Mouse (Mus musculus) kidney, embryonic 14.5 days (tissue): ENCODE data around the gene Siah1a. TPM values are rescaled to one million over a fixed set of nuclear protein-coding genes. Genes with fewer than 3 reads are reported as not detected.

Experiments
- ATAC-seq: fragments of 200-750 bp; cut with Nextera tagmentation; 2 replicates; pipeline ENCODE4 v1.8.0; 2017; ENCODE audit warnings: moderate number of reproducible peaks, mild to moderate bottlenecking, moderate TSS enrichment, moderate library complexity; ENCODE audit not compliant: low FRiP score, low TSS enrichment
- H3K27ac ChIP-seq: fragments of 300-500 bp; sonication (generic); 2 replicates; pipeline ENCODE4 v1.5.1; 2014; ENCODE audit warnings: low read depth, mild to moderate bottlenecking, low read length, moderate library complexity, mixed read lengths
- H3K27me3 ChIP-seq: fragments of 300-500 bp; sonication (generic); 2 replicates; pipeline ENCODE4 v1.6.1; 2014; ENCODE audit warnings: mild to moderate bottlenecking, low read length; ENCODE audit not compliant: control insufficient read depth, insufficient read depth
- H3K36me3 ChIP-seq: fragments of 300-500 bp; sonication (generic); 2 replicates; pipeline ENCODE4 v1.6.1; 2014; ENCODE audit warnings: low read length, mixed read lengths; ENCODE audit not compliant: control insufficient read depth, insufficient read depth
- H3K4me1 ChIP-seq: fragments of 300-500 bp; sonication (generic); 2 replicates; pipeline ENCODE4 v1.6.1; 2014; ENCODE audit warnings: low read length, mixed read lengths; ENCODE audit not compliant: control insufficient read depth, insufficient read depth
- H3K4me2 ChIP-seq: fragments of 300-500 bp; sonication (generic); replicated peaks from 2 replicates; pipeline ENCODE4 v1.6.1; 2014; ENCODE audit warnings: low read depth, mild to moderate bottlenecking, low read length
- H3K4me3 ChIP-seq: fragments of 300-500 bp; sonication (generic); 2 replicates; pipeline ENCODE4 v1.5.1; 2014; ENCODE audit warnings: mild to moderate bottlenecking, low read length
- H3K9ac ChIP-seq: fragments of 300-500 bp; sonication (generic); 2 replicates; pipeline ENCODE4 v1.6.1; 2014; ENCODE audit warnings: low read depth, mild to moderate bottlenecking, low read length, moderate library complexity
- H3K9me3 ChIP-seq: fragments of 300-500 bp; sonication (generic); 2 replicates; pipeline ENCODE4 v1.6.1; 2016; ENCODE audit warnings: low read length; ENCODE audit not compliant: control insufficient read depth
- WGBS: fragments of 180-500 bp; shearing (Covaris S2); extraction: QIAGEN DNeasy Blood & Tissue Kit; methylation state at CpG from one replicate; pipeline ENCODE4 v1.1.7; 2014; 5-methylcytosine and 5-hydroxymethylcytosine counted together
- polyA plus RNA-seq: library from polyadenylated mRNA; unstranded; fragments of >200 nt; fragmentation: Nextera tagmentation; extraction: Ambion mirVana; gene quantifications from 2 replicates; pipeline ENCODE4 v1.2.1, GENCODE M21; 2014

Gene Siah1a
- polyA plus RNA-seq, 1 experiment from 2014 or later = 54.0 TPM

GRCm38 (mm10) chr8:86734954-86735353, 10.8 kb downstream of the Siah1a start:
- 83% methylated on average over 1 of the region's 1 CpGs for WGBS
- H3K36me3 ChIP-seq = no peaks in the 10 kb centered on the region

GRCm38 (mm10) chr8:86734171-86734570, 11.6 kb downstream of the Siah1a start:
- Histone ChIP-seq H3K27ac (no peak overlapping the region), H3K4me2 (no peak overlapping the region), H3K9me3 (no peaks in the 10 kb centered on the region), H3K4me1 (peaks cover 17% of the 10 kb centered on the region; the same call in 1 of the 2 replicates), H3K27me3 (no peaks in the 10 kb centered on the region), H3K36me3 (no peaks in the 10 kb centered on the region), H3K4me3 (no peak overlapping the region), H3K9ac (no peak overlapping the region)
- 73% methylated on average over 4 of the region's 4 CpGs for WGBS
- ATAC-seq = no peak

More at GRCm38 (mm10) chr8:86734954-86735353, 10.8 kb downstream of the Siah1a start:
- H3K27ac ChIP-seq = no peak overlapping the region
- ATAC-seq = no peak
- peaks cover 17% of the 10 kb centered on the region; the same call in 1 of the 2 replicates for H3K4me1 ChIP-seq
- H3K4me3 ChIP-seq = no peak overlapping the region
- H3K9me3 ChIP-seq = no peaks in the 10 kb centered on the region
- no peak overlapping the region for H3K4me2 ChIP-seq
- H3K9ac ChIP-seq = no peak overlapping the region
- no peaks in the 10 kb centered on the region for H3K27me3 ChIP-seq

- H3K27me3 ChIP-seq = no peaks in the 10 kb centered on the region
- no peak for ATAC-seq
- WGBS = 79% methylated on average over 1 of the region's 1 CpGs
- H3K9ac ChIP-seq = no peak overlapping the region
- H3K27ac ChIP-seq = no peak overlapping the region
- no peaks in the 10 kb centered on the region for H3K9me3 ChIP-seq
- H3K4me3 ChIP-seq = no peak overlapping the region
- peaks cover 17% of the 10 kb centered on the region; the same call in 1 of the 2 replicates for H3K4me1 ChIP-seq
- peaks cover 6% of the 10 kb centered on the region; the same call in 1 of the 2 replicates for H3K36me3 ChIP-seq
- no peak overlapping the region for H3K4me2 ChIP-seq
Observed at GRCm38 (mm10) chr8:86730860-86731259, 14.9 kb downstream of the Siah1a start.

- peaks cover 17% of the 10 kb centered on the region; the same call in 1 of the 2 replicates for H3K4me1 ChIP-seq
- H3K4me3 ChIP-seq = no peak overlapping the region
- H3K36me3 ChIP-seq = peaks cover 6% of the 10 kb centered on the region; the same call in 1 of the 2 replicates
- no peaks in the 10 kb centered on the region for H3K27me3 ChIP-seq
- ATAC-seq = no peak
- WGBS = 45% methylated on average over 3 of the region's 3 CpGs
- H3K9me3 ChIP-seq = no peaks in the 10 kb centered on the region
- H3K27ac ChIP-seq = no peak overlapping the region
- H3K4me2 ChIP-seq = no peak overlapping the region
- no peak overlapping the region for H3K9ac ChIP-seq
Observed at GRCm38 (mm10) chr8:86730303-86730702, 15.4 kb downstream of the Siah1a start.

GRCm38 (mm10) chr8:86728224-86728950, 17.3 kb downstream of the Siah1a start:
- H3K4me2 ChIP-seq = no peak overlapping the region
- H3K27ac ChIP-seq = no peak overlapping the region
- no peaks in the 10 kb centered on the region for H3K9me3 ChIP-seq
- WGBS = 72% methylated on average over 19 of the region's 19 CpGs
- H3K4me3 ChIP-seq = no peak overlapping the region
- peaks cover 9% of the 10 kb centered on the region; the same call in 1 of the 2 replicates for H3K36me3 ChIP-seq
- no peaks in the 10 kb centered on the region for H3K27me3 ChIP-seq
- H3K4me1 ChIP-seq = peaks cover 10% of the 10 kb centered on the region; the same call in 1 of the 2 replicates
- H3K9ac ChIP-seq = no peak overlapping the region
- 0 out of 2 replicates have a peak, but pooled peaks have one; percentile 32 for ATAC-seq

GRCm38 (mm10) chr8:86726959-86727358, 18.8 kb downstream of the Siah1a start:
- no peak for ATAC-seq

GRCm38 (mm10) chr8:86721490-86721889, 24.2 kb downstream of the Siah1a start:
- no peak overlapping the region for H3K4me3 ChIP-seq
- 93% methylated on average over 2 of the region's 2 CpGs for WGBS

More at GRCm38 (mm10) chr8:86726959-86727358, 18.8 kb downstream of the Siah1a start:
- H3K9me3 ChIP-seq = no peaks in the 10 kb centered on the region
- H3K27ac ChIP-seq = no peak overlapping the region
- no peak overlapping the region for H3K4me2 ChIP-seq
- no peak overlapping the region for H3K9ac ChIP-seq
- no peaks in the 10 kb centered on the region for H3K27me3 ChIP-seq
- WGBS = 82% methylated on average over 6 of the region's 6 CpGs
- peaks cover 15% of the 10 kb centered on the region; the same call in 1 of the 2 replicates for H3K36me3 ChIP-seq
- H3K4me3 ChIP-seq = no peak overlapping the region
- H3K4me1 ChIP-seq = peaks cover 10% of the 10 kb centered on the region; the same call in 1 of the 2 replicates

GRCm38 (mm10) chr8:86720756-86721459, 24.8 kb downstream of the Siah1a start:
- H3K27me3 ChIP-seq = no peaks in the 10 kb centered on the region
- no peak overlapping the region for H3K4me3 ChIP-seq
- peaks cover 33% of the 10 kb centered on the region for H3K36me3 ChIP-seq
- WGBS = 93% methylated on average over 6 of the region's 6 CpGs
- no peaks in the 10 kb centered on the region for H3K9me3 ChIP-seq
- no peaks in the 10 kb centered on the region for H3K4me1 ChIP-seq
- H3K27ac ChIP-seq = no peak overlapping the region
- no peak overlapping the region for H3K4me2 ChIP-seq
- ATAC-seq = no peak
- no peak overlapping the region for H3K9ac ChIP-seq

More at GRCm38 (mm10) chr8:86721490-86721889, 24.2 kb downstream of the Siah1a start:
- no peak overlapping the region for H3K4me2 ChIP-seq
- H3K36me3 ChIP-seq = peaks cover 33% of the 10 kb centered on the region
- no peaks in the 10 kb centered on the region for H3K9me3 ChIP-seq
- H3K4me1 ChIP-seq = no peaks in the 10 kb centered on the region
- ATAC-seq = no peak
- H3K27me3 ChIP-seq = no peaks in the 10 kb centered on the region
- no peak overlapping the region for H3K9ac ChIP-seq
- no peak overlapping the region for H3K27ac ChIP-seq

GRCm38 (mm10) chr8:86719368-86719767, 26.4 kb downstream of the Siah1a start:
- Histone ChIP-seq H3K36me3 (peaks cover 39% of the 10 kb centered on the region), H3K4me3 (no peak overlapping the region), H3K9ac (no peak overlapping the region), H3K4me2 (no peak overlapping the region), H3K9me3 (no peaks in the 10 kb centered on the region), H3K27ac (no peak overlapping the region), H3K4me1 (no peaks in the 10 kb centered on the region), H3K27me3 (no peaks in the 10 kb centered on the region)
- WGBS = 97% methylated on average over 1 of the region's 1 CpGs
- no peak for ATAC-seq
